Mouse (Mus musculus) heart, embryonic 16.5 days (tissue): ENCODE data around the gene Atp8b4. TPM values are rescaled to one million over a fixed set of nuclear protein-coding genes. Genes with fewer than 3 reads are reported as not detected.

Experiments
- ATAC-seq: fragments of 200-750 bp; cut with Nextera tagmentation; replicated peaks from 2 replicates; pipeline ENCODE4 v1.8.0; 2017; ENCODE audit warnings: moderate number of reproducible peaks; ENCODE audit not compliant: insufficient read depth, low FRiP score; ENCODE audit errors: extremely low read depth
- H3K27ac ChIP-seq: fragments of 300-500 bp; sonication (generic); 2 replicates; pipeline ENCODE4 v1.5.1; 2014; ENCODE audit warnings: mild to moderate bottlenecking, low read length, control low read depth, moderate library complexity
- H3K27me3 ChIP-seq: fragments of 300-500 bp; sonication (generic); 2 replicates; pipeline ENCODE4 v1.6.1; 2014; ENCODE audit warnings: low read length, mixed read lengths; ENCODE audit not compliant: control insufficient read depth, insufficient read depth
- H3K36me3 ChIP-seq: fragments of 300-500 bp; sonication (generic); 2 replicates; pipeline ENCODE4 v1.6.1; 2014; ENCODE audit not compliant: control insufficient read depth, insufficient read depth
- H3K4me1 ChIP-seq: fragments of 300-500 bp; sonication (generic); 2 replicates; pipeline ENCODE4 v1.6.1; 2014; ENCODE audit warnings: low read length, mixed read lengths; ENCODE audit not compliant: control insufficient read depth, insufficient read depth
- H3K4me2 ChIP-seq: fragments of 300-500 bp; sonication (generic); 2 replicates; pipeline ENCODE4 v1.6.1; 2014; ENCODE audit warnings: low read depth, mild to moderate bottlenecking, control low read depth, low read length
- H3K4me3 ChIP-seq: fragments of 300-500 bp; sonication (generic); 2 replicates; pipeline ENCODE4 v1.5.1; 2014; ENCODE audit warnings: mild to moderate bottlenecking, control low read depth, low read length
- H3K9ac ChIP-seq: fragments of 300-500 bp; sonication (generic); 2 replicates; pipeline ENCODE4 v1.6.1; 2014; ENCODE audit warnings: low read length, control low read depth
- H3K9me3 ChIP-seq: fragments of 300-500 bp; sonication (generic); replicated peaks from 2 replicates; pipeline ENCODE4 v1.6.1; 2016; ENCODE audit warnings: low read length; ENCODE audit not compliant: control insufficient read depth
- WGBS: fragments of 180-500 bp; shearing (Covaris S2); extraction: QIAGEN DNeasy Blood & Tissue Kit; methylation state at CpG from one replicate; pipeline ENCODE4 v1.1.7; 2014; 5-methylcytosine and 5-hydroxymethylcytosine counted together
- polyA plus RNA-seq: library from polyadenylated mRNA; unstranded; fragments of >200 nt; fragmentation: Nextera tagmentation; extraction: Ambion mirVana; gene quantifications from 2 replicates; pipeline ENCODE4 v1.2.1, GENCODE M21; 2015

The Atp8b4 gene
- polyA plus RNA-seq, 1 experiment from 2014 or later = 2.0 TPM

GRCm38 (mm10) chr2:126322631-126323031 is 177.8 kb downstream of the Atp8b4 start:
- H3K4me3 ChIP-seq = no peak overlapping the region
- no peak for ATAC-seq
- 76% methylated on average over 15 of the region's 15 CpGs for WGBS
- no peaks in the 10 kb centered on the region for H3K27me3 ChIP-seq
- no peak overlapping the region for H3K9ac ChIP-seq
- no peaks in the 10 kb centered on the region for H3K4me1 ChIP-seq
- no peaks in the 10 kb centered on the region for H3K36me3 ChIP-seq
- no peak overlapping the region for H3K27ac ChIP-seq
- no peaks in the 10 kb centered on the region for H3K9me3 ChIP-seq
- H3K4me2 ChIP-seq = no peak overlapping the region

DNA sequence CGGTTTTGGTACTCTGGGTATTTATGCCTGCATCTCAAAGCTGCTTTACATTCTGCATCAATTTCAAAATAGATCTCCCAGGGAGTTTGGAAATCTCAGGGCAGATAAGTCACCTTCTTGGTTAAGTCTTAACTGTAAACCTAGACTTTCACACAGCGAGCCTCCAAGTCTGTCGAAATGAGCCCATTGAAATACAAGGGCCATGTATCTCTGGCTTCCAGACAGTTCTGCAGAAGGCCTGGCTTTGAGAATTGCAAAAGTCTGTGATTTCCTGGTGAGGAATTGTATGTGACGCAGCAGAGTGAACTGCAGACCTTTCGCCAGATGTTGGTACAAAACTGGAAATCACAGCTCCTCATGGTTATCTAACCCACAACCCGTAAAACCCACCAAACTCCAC is 182.4 kb downstream of the Atp8b4 start:
- no peak overlapping the region for H3K9ac ChIP-seq
- H3K9me3 ChIP-seq = no peaks in the 10 kb centered on the region

DNA sequence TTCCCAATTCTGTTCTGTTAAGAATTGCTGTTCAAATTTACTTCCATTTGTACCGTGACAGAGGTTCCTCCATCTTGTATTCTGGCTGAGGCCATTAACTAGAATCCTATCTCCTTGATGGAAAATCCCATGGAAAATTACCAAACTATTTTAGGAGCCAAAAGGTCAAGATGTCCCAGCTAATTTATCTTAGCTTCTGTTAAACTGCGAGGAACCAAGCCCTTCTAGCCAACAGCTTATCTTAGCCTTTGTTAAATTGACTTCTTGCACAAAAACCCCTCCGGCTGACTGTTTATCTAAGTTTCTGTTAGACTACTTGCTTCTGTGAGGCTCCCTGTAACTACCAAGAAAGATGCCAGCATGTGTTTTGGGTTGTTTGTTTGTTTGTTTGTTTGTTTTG is 183.5 kb downstream of the Atp8b4 start:
- Histone ChIP-seq H3K9ac (no peak overlapping the region), H3K36me3 (no peaks in the 10 kb centered on the region), H3K27me3 (no peaks in the 10 kb centered on the region), H3K27ac (no peak overlapping the region), H3K9me3 (no peaks in the 10 kb centered on the region), H3K4me2 (no peak overlapping the region), H3K4me1 (no peaks in the 10 kb centered on the region), H3K4me3 (no peak overlapping the region)
- 47% methylated on average over 3 of the region's 3 CpGs for WGBS
- ATAC-seq = no peak

More for the DNA sequence above, 182.4 kb downstream of the Atp8b4 start:
- Histone ChIP-seq H3K4me3 (no peak overlapping the region), H3K36me3 (no peaks in the 10 kb centered on the region), H3K4me2 (no peak overlapping the region), H3K4me1 (no peaks in the 10 kb centered on the region), H3K27me3 (no peaks in the 10 kb centered on the region), H3K27ac (no peak overlapping the region)
- 85% methylated on average over 6 of the region's 6 CpGs for WGBS
- ATAC-seq = no peak

GRCm38 (mm10) chr2:126316346-126316745 is 184.1 kb downstream of the Atp8b4 start:
- ATAC-seq = no peak
- 90% methylated on average over 2 of the region's 2 CpGs for WGBS
- no peak overlapping the region for H3K9ac ChIP-seq
- no peaks in the 10 kb centered on the region for H3K27me3 ChIP-seq
- H3K4me2 ChIP-seq = no peak overlapping the region
- no peaks in the 10 kb centered on the region for H3K4me1 ChIP-seq
- H3K4me3 ChIP-seq = no peak overlapping the region
- H3K27ac ChIP-seq = no peak overlapping the region
- H3K36me3 ChIP-seq = no peaks in the 10 kb centered on the region
- no peaks in the 10 kb centered on the region for H3K9me3 ChIP-seq

- Histone ChIP-seq H3K36me3 (no peaks in the 10 kb centered on the region), H3K4me2 (no peak overlapping the region), H3K4me3 (no peak overlapping the region), H3K4me1 (no peaks in the 10 kb centered on the region), H3K9me3 (no peaks in the 10 kb centered on the region), H3K27me3 (no peaks in the 10 kb centered on the region), H3K9ac (no peak overlapping the region), H3K27ac (no peak overlapping the region)
- 41% methylated on average over 1 of the region's 1 CpGs for WGBS
- ATAC-seq = no peak
Measured at GRCm38 (mm10) chr2:126311056-126311455, 189.4 kb downstream of the Atp8b4 start.

DNA sequence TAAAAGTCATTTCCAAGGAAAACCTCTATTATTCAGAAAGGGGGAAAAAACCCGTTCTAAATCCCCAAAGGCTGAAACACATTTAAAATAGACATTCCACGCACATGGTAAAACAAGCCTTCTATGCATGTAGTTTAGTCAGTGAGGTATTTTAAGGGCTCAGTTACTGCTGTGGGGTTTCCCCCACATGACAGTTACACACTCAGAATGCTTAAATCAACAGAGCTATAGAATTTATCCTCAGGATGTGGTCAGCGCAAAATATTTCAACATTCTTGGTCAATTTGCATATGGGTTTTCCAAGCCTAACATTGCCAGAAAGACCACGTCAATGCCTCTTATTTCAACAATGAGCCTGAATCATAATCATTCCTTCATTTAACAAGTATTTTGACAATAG is 190.5 kb downstream of the Atp8b4 start:
- H3K27ac ChIP-seq = no peak overlapping the region
- WGBS = 72% methylated on average over 4 of the region's 4 CpGs

DNA sequence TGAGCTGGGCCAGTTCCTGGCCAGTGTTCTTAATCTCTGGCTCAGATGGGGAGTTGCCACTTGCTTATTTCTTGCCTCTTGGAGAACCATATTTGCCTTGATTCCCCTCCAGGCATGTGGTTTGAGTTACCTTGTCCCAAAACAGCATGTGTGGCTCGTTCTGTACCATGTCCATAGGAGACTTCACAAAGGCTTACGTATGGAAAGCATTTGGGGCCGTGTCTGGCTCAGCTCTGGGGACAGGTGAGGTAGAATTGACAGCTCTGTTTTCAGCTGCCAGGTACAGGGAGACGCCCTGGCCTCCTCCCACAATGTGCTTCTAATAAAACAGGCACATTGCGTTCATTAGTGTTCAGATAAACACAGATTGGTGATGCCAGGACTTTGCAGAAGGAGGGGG is 195.9 kb downstream of the Atp8b4 start:
- ATAC-seq = no peak
- no peak overlapping the region for H3K9ac ChIP-seq
- no peaks in the 10 kb centered on the region for H3K9me3 ChIP-seq
- WGBS = 77% methylated on average over 5 of the region's 5 CpGs
- H3K4me3 ChIP-seq = no peak overlapping the region
- H3K4me1 ChIP-seq = no peaks in the 10 kb centered on the region
- no peak overlapping the region for H3K4me2 ChIP-seq
- no peak overlapping the region for H3K27ac ChIP-seq
- no peaks in the 10 kb centered on the region for H3K36me3 ChIP-seq
- H3K27me3 ChIP-seq = no peaks in the 10 kb centered on the region

More for the DNA sequence above, 190.5 kb downstream of the Atp8b4 start:
- H3K9ac ChIP-seq = no peak overlapping the region
- H3K4me2 ChIP-seq = no peak overlapping the region
- ATAC-seq = no peak
- H3K27me3 ChIP-seq = no peaks in the 10 kb centered on the region
- H3K36me3 ChIP-seq = no peaks in the 10 kb centered on the region
- no peaks in the 10 kb centered on the region for H3K9me3 ChIP-seq
- H3K4me3 ChIP-seq = no peak overlapping the region
- H3K4me1 ChIP-seq = no peaks in the 10 kb centered on the region

- Histone ChIP-seq H3K4me3 (no peak overlapping the region), H3K4me1 (no peaks in the 10 kb centered on the region), H3K36me3 (no peaks in the 10 kb centered on the region), H3K4me2 (no peak overlapping the region), H3K9me3 (no peaks in the 10 kb centered on the region), H3K9ac (no peak overlapping the region), H3K27me3 (no peaks in the 10 kb centered on the region), H3K27ac (no peak overlapping the region)
- ATAC-seq = no peak
- WGBS = 48% methylated on average over 3 of the region's 3 CpGs
Measured at GRCm38 (mm10) chr2:126303226-126303625, 197.2 kb downstream of the Atp8b4 start.

GRCm38 (mm10) chr2:126302381-126302780 is 198.1 kb downstream of the Atp8b4 start:
- Histone ChIP-seq H3K9ac (no peak overlapping the region), H3K4me1 (no peaks in the 10 kb centered on the region), H3K4me3 (no peak overlapping the region), H3K4me2 (no peak overlapping the region), H3K36me3 (no peaks in the 10 kb centered on the region), H3K9me3 (no peaks in the 10 kb centered on the region), H3K27me3 (no peaks in the 10 kb centered on the region), H3K27ac (no peak overlapping the region)
- ATAC-seq = no peak
- 52% methylated on average over 3 of the region's 3 CpGs for WGBS

DNA sequence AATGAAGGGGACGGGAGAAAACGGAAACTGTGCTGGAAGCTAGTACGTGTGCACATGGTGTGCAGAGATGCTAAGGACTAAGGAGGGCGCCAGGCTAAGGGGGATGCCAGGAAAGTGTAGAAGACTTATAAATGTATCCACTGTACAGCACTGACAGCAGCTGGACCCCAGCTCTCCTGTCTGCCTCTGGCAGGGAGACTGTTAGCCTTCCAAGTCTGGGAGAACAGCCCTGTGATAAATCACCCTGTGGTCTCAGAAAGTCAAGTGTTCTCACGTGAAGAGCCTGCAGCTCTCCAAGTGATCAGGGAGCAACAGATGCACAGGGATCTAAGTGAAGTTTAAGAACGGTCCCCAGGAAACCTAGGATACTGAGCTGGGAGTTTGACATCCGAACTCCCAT is 209.8 kb downstream of the Atp8b4 start:
- Histone ChIP-seq H3K4me1 (no peaks in the 10 kb centered on the region), H3K4me2 (no peak overlapping the region), H3K9ac (no peak overlapping the region), H3K27ac (no peak overlapping the region), H3K36me3 (no peaks in the 10 kb centered on the region), H3K9me3 (no peaks in the 10 kb centered on the region), H3K4me3 (no peak overlapping the region), H3K27me3 (no peaks in the 10 kb centered on the region)
- ATAC-seq = no peak
- whole genome bisulfite sequencing = 59% methylated on average over 7 of the region's 7 CpGs
